Mouse (Mus musculus) thymus, postnatal 4 days (tissue): Measurements from ENCODE around the gene Pla2g2f.

Experiments
- DNase-seq: peaks from one replicate; pipeline ENCODE4 v3.0.0; 2021

Pla2g2f gene

GRCm38 (mm10) chr4:138757416-138757815 is at the start of gene Pla2g2f:
Pla2g2f (minus strand) TSS chr4:138757626.
- no peak for DNase-seq

DNA sequence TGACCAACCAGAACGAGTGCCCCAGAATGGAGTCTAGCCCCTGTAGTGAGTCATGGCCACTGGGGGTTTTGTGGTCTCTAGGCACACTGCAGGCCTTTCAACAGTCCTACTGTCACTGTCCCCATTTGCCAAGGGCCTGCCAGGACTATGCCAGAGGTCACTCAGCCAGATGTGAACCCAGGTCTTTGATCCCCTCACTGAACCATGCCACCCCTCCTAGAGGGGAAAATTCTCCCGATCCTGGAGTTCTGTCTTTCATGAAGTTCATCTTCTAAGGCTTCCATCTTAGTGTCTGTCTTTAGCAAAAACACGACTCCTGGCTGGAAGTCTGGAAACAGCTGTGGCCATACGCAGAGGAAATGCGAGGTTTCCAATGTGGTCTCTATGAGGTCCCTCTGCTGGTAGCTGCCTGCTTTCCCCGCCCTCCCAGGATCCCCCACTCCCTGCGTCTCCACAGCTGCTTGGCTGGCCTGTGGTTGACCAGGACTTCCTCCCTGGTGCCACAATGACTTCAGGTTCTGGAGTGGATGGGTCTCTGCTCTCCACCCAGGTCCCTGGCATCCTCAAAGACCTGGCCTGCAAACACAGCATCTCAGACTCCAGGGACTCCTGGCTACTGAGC is 49.6 kb upstream of the Pla2g2f start:
- DNase-seq, result no peak

DNA sequence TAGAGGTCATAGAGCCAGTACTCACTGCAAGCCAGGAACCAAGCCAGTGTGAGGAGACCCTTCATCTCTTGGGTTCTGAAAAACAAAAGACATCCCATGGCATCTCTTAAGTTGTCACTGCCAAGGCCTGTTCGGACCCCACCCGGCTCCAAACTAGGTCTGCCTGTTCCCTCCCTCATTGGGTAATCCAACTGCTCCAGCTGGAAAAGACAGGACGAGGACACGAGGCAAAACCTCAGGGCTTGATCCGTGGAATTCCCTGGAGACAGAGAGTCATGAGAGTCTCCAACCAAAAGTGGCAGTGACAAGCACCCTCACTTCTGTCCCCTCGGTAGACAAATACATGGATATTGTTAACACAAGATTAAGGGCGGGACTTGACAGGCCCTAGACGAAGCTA is 48.7 kb upstream of the Pla2g2f start:
- no peak for DNase-seq

DNA sequence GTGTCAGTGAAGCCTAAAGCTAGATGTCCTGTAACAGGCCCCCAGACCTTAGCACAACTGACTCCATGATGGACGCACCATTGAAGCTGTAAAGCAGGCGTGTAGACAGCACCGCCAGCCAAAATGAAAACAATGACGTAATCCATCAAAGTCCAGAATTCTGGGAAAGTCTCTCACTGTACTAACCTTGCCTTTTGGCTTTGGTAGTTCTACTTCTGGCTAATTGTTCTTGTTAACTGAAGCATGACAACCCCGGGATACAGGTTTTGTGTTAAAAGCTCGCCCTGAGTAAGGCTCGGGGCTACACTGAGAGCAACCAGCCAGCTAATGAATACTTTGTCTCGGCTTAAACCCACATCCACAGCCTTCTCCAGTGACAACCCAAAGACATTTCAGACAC is 47.8 kb upstream of the Pla2g2f start:
- DNase-seq, result no peak

DNA sequence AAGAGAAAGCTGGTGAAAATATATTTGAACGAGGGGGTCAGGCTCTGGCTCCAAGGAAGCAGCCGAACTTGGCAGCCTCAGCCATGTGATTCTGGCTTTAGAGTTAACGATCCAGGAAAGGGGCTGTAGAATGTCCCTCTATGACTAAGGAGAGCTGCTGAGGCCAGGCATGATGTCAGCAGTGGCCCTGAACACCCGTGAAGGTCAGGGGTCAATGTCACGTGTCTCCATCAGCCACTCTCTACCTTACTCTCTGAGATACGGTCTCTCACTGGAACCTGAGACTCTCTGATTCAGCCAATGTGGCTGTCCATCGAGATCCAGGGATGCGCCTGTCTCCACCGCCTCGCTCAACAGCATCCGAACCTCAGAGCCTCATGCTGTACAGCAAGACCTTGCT is 45.5 kb upstream of the Pla2g2f start:
- DNase-seq, result no peak

DNA sequence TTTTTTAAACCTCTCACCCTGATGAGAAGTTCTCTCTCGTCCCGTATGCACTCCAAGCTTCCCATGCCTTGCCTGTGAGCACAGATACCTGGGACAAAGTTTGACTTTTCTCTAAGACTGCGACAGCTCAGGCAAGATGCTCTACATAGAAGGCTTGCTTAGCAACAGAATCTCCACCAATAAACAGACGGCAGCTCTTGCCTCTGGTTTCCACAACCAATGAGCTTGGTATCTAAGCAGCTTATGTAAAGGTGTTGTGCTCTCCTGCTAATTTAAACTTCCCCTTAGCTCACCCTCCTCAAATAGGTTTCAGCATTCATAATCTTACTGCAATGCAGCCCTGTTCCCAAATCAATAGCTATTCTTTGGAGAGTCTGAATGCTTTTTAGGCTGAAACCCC is 44.2 kb upstream of the Pla2g2f start:
- DNase-seq, result no peak

DNA sequence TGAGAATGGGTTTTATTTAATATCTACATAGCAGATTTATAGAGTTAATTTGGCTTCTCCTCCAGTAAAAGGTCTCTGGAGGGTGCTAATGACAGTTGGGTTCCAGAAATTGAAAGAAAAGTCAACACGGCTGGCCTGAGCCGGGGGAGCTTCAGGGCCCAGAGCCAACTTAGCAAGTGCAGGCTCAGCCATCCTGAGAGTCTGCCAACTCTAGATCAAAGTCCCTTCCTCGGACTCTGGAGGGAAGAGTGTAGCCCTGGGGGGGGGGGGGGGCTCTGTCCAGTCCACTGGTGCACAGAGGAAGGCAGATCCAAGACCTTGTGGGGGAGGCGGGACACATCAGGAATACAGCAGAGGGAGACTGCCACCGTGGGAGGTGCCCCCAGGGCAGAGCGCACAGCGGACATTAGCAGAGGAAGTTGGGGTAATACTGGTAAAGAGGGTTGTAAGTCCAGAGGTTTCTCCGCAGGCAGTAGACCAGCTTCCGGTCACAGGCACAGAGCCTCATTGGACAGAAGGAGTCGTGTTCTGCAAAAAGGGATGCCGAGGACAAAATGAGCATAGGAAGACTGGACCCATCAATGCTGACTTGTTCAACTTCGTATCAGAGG is 42.8 kb upstream of the Pla2g2f start:
- no peak for DNase-seq

GRCm38 (mm10) chr4:138797217-138797570 is 39.8 kb upstream of the Pla2g2f start:
- no peak for DNase-seq

DNA sequence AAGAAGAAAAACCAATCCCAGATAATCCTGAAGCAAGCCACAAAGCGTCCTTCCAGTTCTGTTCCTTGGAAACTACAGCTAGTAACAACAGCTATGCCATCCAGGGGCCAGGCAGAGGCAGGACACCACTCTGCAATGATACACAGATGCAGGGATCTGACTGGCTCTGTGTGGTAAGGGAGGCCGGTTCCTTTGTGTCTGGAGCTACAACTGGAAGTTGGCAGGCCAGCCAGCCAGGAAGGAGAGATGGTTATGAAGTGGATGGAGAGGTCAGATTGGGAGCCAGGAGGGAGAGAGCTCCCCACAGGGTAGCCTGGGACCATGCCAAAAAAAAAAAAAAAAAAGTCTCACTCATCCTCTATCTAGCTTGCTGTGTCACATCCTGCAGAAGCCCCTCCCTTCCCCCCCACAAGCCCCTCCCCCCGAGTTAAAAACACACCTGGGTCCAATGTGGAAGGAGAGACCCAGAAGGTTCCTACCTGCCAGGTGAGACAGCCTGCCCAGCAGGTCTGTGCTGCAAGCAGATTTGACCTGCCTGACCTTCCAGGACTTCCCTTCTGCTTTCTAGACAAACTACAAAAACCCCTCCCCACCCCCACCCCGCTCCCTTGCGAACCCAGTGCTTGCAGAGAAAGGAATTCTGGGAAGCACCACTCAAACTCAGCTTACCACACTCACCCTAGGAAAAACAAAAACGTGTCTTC is 39.2 kb upstream of the Pla2g2f start:
- no peak for DNase-seq

GRCm38 (mm10) chr4:138794344-138794743 is 36.9 kb upstream of the Pla2g2f start:
- no peak for DNase-seq

DNA sequence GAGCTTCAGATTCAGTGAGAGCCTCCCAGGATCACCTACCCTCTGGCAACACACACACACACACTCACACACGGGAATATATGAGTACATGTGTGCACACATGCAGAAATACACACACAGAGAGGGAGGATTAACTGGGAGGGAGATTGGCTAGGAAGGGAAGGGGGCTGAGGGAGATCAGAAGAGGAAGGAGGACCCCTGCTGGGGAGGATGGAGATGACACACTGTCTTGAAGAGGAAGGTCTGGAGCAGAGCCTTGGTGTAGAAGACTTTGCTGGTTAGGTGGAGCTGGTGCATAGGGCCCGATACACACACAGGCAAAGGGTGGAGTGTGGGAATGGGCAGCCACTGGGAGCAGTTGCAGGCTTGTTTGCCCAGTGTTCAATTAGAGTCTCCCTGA is 35.9 kb upstream of the Pla2g2f start:
- peak; percentile 67 for DNase-seq

DNA sequence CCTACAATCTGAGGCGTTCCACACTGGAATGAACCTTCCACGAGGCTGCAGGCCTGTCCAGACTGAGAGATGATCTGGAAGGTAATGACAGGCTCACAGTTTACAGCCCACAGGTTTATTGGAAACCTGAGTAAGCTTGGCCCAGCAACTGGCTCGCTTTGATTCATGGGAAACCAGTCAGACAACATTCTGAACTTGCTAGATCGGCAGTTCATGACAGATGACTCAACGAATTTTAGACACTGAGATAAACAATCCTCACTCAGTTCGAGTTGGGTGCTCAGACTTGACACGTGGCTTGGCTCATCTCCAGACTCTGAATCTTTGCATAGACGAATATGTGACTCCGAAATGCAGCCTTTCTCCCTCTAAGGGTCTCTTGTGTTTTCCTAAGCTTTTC is 35.2 kb upstream of the Pla2g2f start:
- DNase-seq, result no peak

DNA sequence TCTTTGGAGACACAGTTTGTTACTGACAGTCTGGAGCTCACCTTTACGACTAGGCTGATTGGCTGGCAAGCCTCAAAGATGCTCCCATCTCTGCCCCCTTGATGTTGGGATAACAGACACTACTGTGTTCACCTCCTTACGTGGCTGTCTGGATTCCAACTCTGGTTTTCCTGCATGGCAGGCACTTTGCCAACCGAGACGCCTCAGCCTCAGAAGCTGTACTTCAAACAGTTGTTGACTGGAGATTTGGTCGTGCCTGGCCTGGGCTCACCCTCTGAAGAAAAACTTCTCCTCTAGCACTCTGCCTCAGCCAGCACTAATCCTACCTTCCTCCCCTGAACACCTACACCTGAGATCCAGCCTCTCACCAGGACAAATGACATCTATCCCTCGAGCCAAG is 34.0 kb upstream of the Pla2g2f start:
- DNase-seq, result no peak

- no peak for DNase-seq
Observed at GRCm38 (mm10) chr4:138788381-138788780, 31.0 kb upstream of the Pla2g2f start.

GRCm38 (mm10) chr4:138786141-138786540 is 28.7 kb upstream of the Pla2g2f start:
- no peak for DNase-seq

DNA sequence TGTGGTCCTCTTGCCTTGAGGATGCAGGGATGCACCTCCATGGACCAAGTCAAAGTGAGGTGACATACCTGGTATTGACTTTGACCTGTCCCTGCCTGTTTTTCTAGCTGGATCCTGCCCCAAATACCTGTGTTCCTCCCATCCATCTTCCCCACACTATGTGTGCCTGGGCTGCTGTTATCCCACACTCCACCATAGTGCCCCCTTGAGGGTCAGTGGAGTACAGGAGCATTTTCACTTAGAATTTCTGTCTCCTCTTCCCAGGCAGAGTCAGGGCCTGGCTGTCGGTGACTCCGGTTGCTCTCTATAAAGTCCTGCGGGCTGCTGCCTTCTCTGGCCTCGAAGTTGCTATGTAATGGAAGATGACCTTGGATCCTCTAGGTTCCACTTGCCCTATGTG is 28.3 kb upstream of the Pla2g2f start:
- DNase-seq, result peak; percentile 14

GRCm38 (mm10) chr4:138782098-138782497 is 24.7 kb upstream of the Pla2g2f start:
- DNase-seq, result no peak

DNA sequence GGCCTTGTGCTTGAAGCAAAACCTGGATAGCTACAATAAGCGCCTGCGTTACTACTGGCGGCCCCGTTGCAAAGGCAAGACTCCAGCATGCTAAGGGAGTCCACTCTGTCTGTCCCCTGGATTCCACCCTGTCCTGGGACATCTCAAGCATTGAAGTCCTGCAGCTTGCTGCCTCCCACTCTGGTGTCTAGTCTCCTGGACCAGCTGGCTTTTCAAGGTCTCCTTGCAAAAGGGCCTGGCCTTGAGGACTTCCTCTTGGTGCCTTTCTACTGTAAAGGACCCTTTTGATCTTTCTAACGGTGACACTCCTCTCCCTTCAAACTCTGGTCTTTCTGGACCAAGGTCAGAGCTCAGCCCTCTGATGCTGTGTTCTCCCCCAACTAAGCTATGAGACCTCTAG is 22.9 kb upstream of the Pla2g2f start:
- DNase-seq, result no peak

DNA sequence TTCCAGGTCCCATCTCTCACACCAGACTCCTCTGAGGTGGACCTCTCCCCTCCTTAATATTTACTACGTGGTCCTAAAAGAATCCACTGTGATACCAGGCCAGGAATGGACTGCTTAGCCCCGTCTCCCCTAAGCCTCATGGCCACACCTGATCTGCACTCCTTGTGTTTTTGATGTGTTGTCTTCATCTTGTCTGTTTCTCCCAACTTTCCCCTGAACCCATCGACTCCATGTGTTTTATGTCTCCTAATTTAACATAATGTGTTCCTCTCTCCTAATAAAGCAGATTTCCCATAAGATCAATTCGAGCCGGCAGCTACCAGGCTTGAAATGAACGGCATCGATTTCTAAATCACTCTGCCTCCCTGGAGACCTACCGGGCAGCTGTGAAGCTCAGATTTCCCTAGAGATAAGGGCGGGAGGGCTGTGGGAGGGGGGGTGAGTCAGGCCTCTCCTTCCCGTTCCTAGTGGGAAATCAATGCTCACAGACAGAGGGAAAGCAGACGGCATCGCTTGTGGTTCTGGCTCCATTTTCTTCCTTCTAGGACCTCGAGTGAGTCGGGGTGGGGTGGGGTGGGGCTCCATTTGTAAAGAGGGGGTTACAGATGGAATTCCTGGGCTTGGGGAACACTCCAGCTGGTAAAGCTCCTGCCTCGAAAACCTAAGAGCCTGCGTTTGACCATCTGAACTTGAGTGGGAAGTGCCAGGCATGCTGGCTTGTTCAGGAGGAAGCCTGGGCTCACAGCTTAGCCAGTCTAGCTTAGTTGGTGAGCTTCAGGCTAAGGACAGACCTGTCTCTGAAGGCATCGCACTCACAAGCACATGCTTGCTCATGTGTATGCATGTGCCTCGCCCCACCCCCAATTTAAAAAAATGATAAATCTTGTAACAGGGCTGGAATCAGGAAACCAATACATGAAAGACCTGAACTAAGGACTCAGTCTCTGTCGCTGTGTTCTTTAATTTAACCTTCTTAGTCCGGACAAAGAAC is 20.3 kb upstream of the Pla2g2f start:
- no peak for DNase-seq

- DNase-seq, result no peak
Observed at GRCm38 (mm10) chr4:138775435-138775834, 18.0 kb upstream of the Pla2g2f start, which contains the start of gene Pla2g2d. Pla2g2d (plus strand) TSS chr4:138775735.

DNA sequence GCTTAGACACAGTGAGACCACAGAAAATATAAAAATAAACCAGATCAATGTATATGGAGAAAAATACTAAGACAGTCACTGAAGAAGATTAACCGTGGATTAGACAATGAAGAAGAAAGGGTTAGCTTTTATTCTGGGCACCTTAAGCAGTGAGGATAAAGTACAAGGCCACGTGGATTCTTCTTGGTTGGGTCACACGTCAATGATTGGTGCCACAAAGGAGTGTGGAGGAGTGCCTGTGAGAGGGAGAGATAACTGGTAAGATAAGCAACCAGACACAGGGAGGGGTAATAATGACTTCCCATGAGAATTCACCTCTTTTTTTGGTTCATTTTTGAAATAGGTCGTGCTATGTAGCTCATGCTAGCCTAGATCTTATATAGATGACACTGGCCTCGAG is 15.0 kb upstream of the Pla2g2f start:
- DNase-seq, result no peak

DNA sequence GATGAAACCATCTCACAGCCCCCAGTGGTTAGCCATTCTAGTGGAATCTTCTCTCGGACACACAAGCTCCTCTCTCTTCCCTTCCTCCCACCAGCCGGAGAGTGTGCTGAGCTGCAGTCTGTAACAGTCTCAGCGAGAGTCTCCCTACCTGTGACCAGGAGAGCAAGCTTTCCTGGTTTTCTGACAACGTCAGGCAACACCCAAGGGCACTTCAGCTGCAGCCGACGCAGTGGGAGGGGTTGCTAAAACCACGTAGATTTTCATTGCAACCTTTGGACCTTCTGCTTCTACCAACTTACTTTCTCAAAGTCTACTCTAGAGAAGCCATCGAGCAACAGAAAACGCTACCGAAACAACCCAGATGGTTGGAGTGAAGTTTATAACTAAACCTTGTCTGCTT is 14.5 kb upstream of the Pla2g2f start:
- DNase-seq, result no peak

- no peak for DNase-seq
Observed at GRCm38 (mm10) chr4:138762266-138762665, 4.8 kb upstream of the Pla2g2f start.
